Mouse (Mus musculus) limb, embryonic 11.5 days (tissue): Measurements from ENCODE around the gene Fpr1. TPM values are rescaled to one million over a fixed set of nuclear protein-coding genes. Genes with fewer than 3 reads are reported as not detected.

Source experiments
- ATAC-seq: fragments of 200-750 bp; cut with Nextera tagmentation; 2 replicates; pipeline ENCODE4 v1.8.0; 2017; ENCODE audit warnings: low read depth; ENCODE audit not compliant: insufficient number of reproducible peaks, low FRiP score, low TSS enrichment
- DNase-seq: peaks from one replicate; pipeline ENCODE4 v3.0.0-alpha.2; 2015; ENCODE audit warnings: low spot score
- H3K27ac ChIP-seq: fragments of 300-500 bp; sonication (generic); replicated peaks from 2 replicates; pipeline ENCODE4 v1.5.1; 2014; ENCODE audit warnings: low read depth, mild to moderate bottlenecking, low read length
- H3K27me3 ChIP-seq: fragments of 300-500 bp; sonication (generic); 2 replicates; pipeline ENCODE4 v1.6.1; 2014; ENCODE audit warnings: mild to moderate bottlenecking, low read length, mixed read lengths; ENCODE audit not compliant: control insufficient read depth, insufficient read depth
- H3K36me3 ChIP-seq: fragments of 300-500 bp; sonication (generic); 2 replicates; pipeline ENCODE4 v1.6.1; 2014; ENCODE audit warnings: mild to moderate bottlenecking, low read length, moderate library complexity, mixed read lengths; ENCODE audit not compliant: control insufficient read depth, insufficient read depth
- H3K4me1 ChIP-seq: fragments of 300-500 bp; sonication (generic); 2 replicates; pipeline ENCODE4 v1.6.1; 2014; ENCODE audit warnings: low read length, mixed read lengths; ENCODE audit not compliant: control insufficient read depth, insufficient read depth
- H3K4me2 ChIP-seq: fragments of 300-500 bp; sonication (generic); 2 replicates; pipeline ENCODE4 v1.6.1; 2014; ENCODE audit warnings: low read depth, mild to moderate bottlenecking, moderate library complexity; ENCODE audit not compliant: severe bottlenecking
- H3K4me3 ChIP-seq: fragments of 300-500 bp; sonication (generic); 2 replicates; pipeline ENCODE4 v1.5.1; 2014; ENCODE audit warnings: low read depth, low read length
- H3K9ac ChIP-seq: fragments of 300-500 bp; sonication (generic); 2 replicates; pipeline ENCODE4 v1.6.1; 2014; ENCODE audit warnings: mild to moderate bottlenecking, low read length
- H3K9me3 ChIP-seq: fragments of 300-500 bp; sonication (generic); 2 replicates; pipeline ENCODE4 v1.6.1; 2016; ENCODE audit warnings: low read length; ENCODE audit not compliant: control insufficient read depth
- WGBS: fragments of 180-500 bp; shearing (Covaris S2); extraction: QIAGEN DNeasy Blood & Tissue Kit; methylation state at CpG from one replicate; pipeline ENCODE4 v1.1.7; 2014; 5-methylcytosine and 5-hydroxymethylcytosine counted together
- polyA plus RNA-seq: library from polyadenylated mRNA; unstranded; fragments of >200 nt; fragmentation: Nextera tagmentation; extraction: Ambion mirVana; gene quantifications from 2 replicates; pipeline ENCODE4 v1.2.1, GENCODE M21; 2014

Gene Fpr1
- polyA plus RNA-seq, 1 experiment from 2014 or later: not detected

GRCm38 (mm10) chr17:17862360-17862759 is 21.4 kb downstream of the Fpr1 start:
- H3K4me1 ChIP-seq: no peaks in the 10 kb centered on the region
- 59% methylated on average over 1 of the region's 1 CpGs for WGBS
- H3K4me3 ChIP-seq: no peak overlapping the region
- H3K36me3 ChIP-seq: no peaks in the 10 kb centered on the region
- H3K9me3 ChIP-seq: no peaks in the 10 kb centered on the region
- no peak overlapping the region for H3K27ac ChIP-seq
- no peak overlapping the region for H3K4me2 ChIP-seq
- DNase-seq: no peak
- H3K9ac ChIP-seq: no peak overlapping the region
- no peaks in the 10 kb centered on the region for H3K27me3 ChIP-seq
- no peak for ATAC-seq

GRCm38 (mm10) chr17:17860110-17860509 is 23.6 kb downstream of the Fpr1 start:
- H3K9ac ChIP-seq: no peak overlapping the region
- DNase-seq: no peak
- WGBS: 81% methylated on average over 3 of the region's 3 CpGs
- no peak for ATAC-seq
- no peaks in the 10 kb centered on the region for H3K27me3 ChIP-seq
- H3K9me3 ChIP-seq: no peaks in the 10 kb centered on the region
- no peak overlapping the region for H3K4me3 ChIP-seq
- H3K36me3 ChIP-seq: no peaks in the 10 kb centered on the region
- peaks cover 2% of the 10 kb centered on the region for H3K4me1 ChIP-seq
- H3K4me2 ChIP-seq: no peak overlapping the region
- H3K27ac ChIP-seq: no peak overlapping the region

GRCm38 (mm10) chr17:17857446-17857845 is 26.3 kb downstream of the Fpr1 start:
- no peaks in the 10 kb centered on the region for H3K36me3 ChIP-seq
- H3K27ac ChIP-seq: no peak overlapping the region
- no peak overlapping the region for H3K4me2 ChIP-seq
- WGBS: 100% methylated on average over 1 of the region's 1 CpGs
- ATAC-seq (no peak), DNase-seq (no peak)
- no peak overlapping the region for H3K4me3 ChIP-seq
- H3K27me3 ChIP-seq: no peaks in the 10 kb centered on the region
- H3K4me1 ChIP-seq: peaks cover 4% of the 10 kb centered on the region
- no peak overlapping the region for H3K9ac ChIP-seq
- H3K9me3 ChIP-seq: no peaks in the 10 kb centered on the region

GRCm38 (mm10) chr17:17856612-17857011 is 27.1 kb downstream of the Fpr1 start:
- H3K4me3 ChIP-seq: no peak overlapping the region
- H3K4me1 ChIP-seq: peaks cover 4% of the 10 kb centered on the region
- ATAC-seq (no peak), DNase-seq (no peak)
- H3K9me3 ChIP-seq: no peaks in the 10 kb centered on the region
- no peaks in the 10 kb centered on the region for H3K27me3 ChIP-seq
- no peak overlapping the region for H3K4me2 ChIP-seq
- 53% methylated on average over 1 of the region's 1 CpGs for WGBS
- H3K27ac ChIP-seq: no peak overlapping the region
- H3K36me3 ChIP-seq: no peaks in the 10 kb centered on the region
- H3K9ac ChIP-seq: no peak overlapping the region

- no peak within 1 kb of the TSS for H3K27ac ChIP-seq
- no peaks in the 10 kb centered on the region for H3K36me3 ChIP-seq
Observed at GRCm38 (mm10) chr17:17855064-17855838, 28.5 kb downstream of the Fpr1 start, which contains the start of gene Has1. TSS of gene Has1 (minus strand) at chr17:17855205.

GRCm38 (mm10) chr17:17849906-17850712 is 33.6 kb downstream of the Fpr1 start:
- 17% methylated on average over 55 of the region's 55 CpGs for WGBS
- Histone ChIP-seq H3K9ac (no peak overlapping the region), H3K4me3 (no peak overlapping the region), H3K4me2 (no peak overlapping the region), H3K27me3 (peaks cover 10% of the 10 kb centered on the region), H3K36me3 (no peaks in the 10 kb centered on the region), H3K4me1 (peaks cover 1% of the 10 kb centered on the region), H3K9me3 (no peaks in the 10 kb centered on the region), H3K27ac (no peak overlapping the region)
- peak; percentile 32 for DNase-seq
- ATAC-seq: peak; percentile 26; the same call in 1 of the 2 replicates

More at GRCm38 (mm10) chr17:17855064-17855838, 28.5 kb downstream of the Fpr1 start, which contains the start of gene Has1:
- Histone ChIP-seq H3K9ac (no peak within 1 kb of the TSS), H3K27me3 (no peaks in the 10 kb centered on the region), H3K9me3 (no peaks in the 10 kb centered on the region), H3K4me2 (no peak within 1 kb of the TSS), H3K4me1 (peaks cover 4% of the 10 kb centered on the region), H3K4me3 (no peak within 1 kb of the TSS)
- peak; percentile 21 for DNase-seq
- WGBS: 34% methylated on average over 7 of the region's 8 CpGs
- ATAC-seq: peak; percentile 69

- H3K9ac ChIP-seq: no peak overlapping the region
- H3K36me3 ChIP-seq: no peaks in the 10 kb centered on the region
- 78% methylated on average over 2 of the region's 2 CpGs for WGBS
- DNase-seq (no peak), ATAC-seq (no peak)
- H3K4me1 ChIP-seq: no peaks in the 10 kb centered on the region
- H3K27me3 ChIP-seq: peaks cover 10% of the 10 kb centered on the region
- H3K27ac ChIP-seq: no peak overlapping the region
- no peak overlapping the region for H3K4me3 ChIP-seq
- H3K4me2 ChIP-seq: no peak overlapping the region
- H3K9me3 ChIP-seq: no peaks in the 10 kb centered on the region
Observed at GRCm38 (mm10) chr17:17848988-17849387, 34.8 kb downstream of the Fpr1 start.

GRCm38 (mm10) chr17:17845187-17846027 is 38.3 kb downstream of the Fpr1 start:
- peaks cover under 1% of the 10 kb centered on the region; the same call in 1 of the 2 replicates for H3K36me3 ChIP-seq
- no peak overlapping the region for H3K4me2 ChIP-seq
- H3K27ac ChIP-seq: no peak overlapping the region

More at GRCm38 (mm10) chr17:17845187-17846027, 38.3 kb downstream of the Fpr1 start:
- Histone ChIP-seq H3K4me3 (no peak overlapping the region), H3K9me3 (no peaks in the 10 kb centered on the region), H3K4me1 (no peaks in the 10 kb centered on the region), H3K27me3 (peaks cover 10% of the 10 kb centered on the region), H3K9ac (no peak overlapping the region)
- no peak for DNase-seq
- 76% methylated on average over 10 of the region's 10 CpGs for WGBS
- no peak for ATAC-seq
